Mouse (Mus musculus): ENCODE measurements around the gene Pou3f1. TPM values are rescaled to one million over a fixed set of nuclear protein-coding genes. Genes with fewer than 3 reads are reported as not detected.

Gene Pou3f1
- polyA plus RNA-seq, 1 experiment from 2014 or later = 0.21 TPM

- Histone ChIP-seq H3K9ac (ENCODE audit: low read depth, low read length) (peak within 1 kb of the TSS; percentile 86), H3K36me3 (ENCODE audit: control insufficient read depth, insufficient read depth, low read length) (no peaks in the 10 kb centered on the region), H3K27me3 (ENCODE audit: control insufficient read depth, insufficient read depth, low read length) (peaks cover 6% of the 10 kb centered on the region), H3K4me3 (ENCODE audit: low read depth, low read length) (peak within 1 kb of the TSS; percentile 90), H3K9me3 (replicated peaks; ENCODE audit: control insufficient read depth, low read length) (no peaks in the 10 kb centered on the region), H3K4me1 (ENCODE audit: control insufficient read depth, insufficient read depth, low read length) (peaks cover 35% of the 10 kb centered on the region), H3K27ac (ENCODE audit: low read depth, low read length) (peak within 1 kb of the TSS; percentile 62), H3K4me2 (peak within 1 kb of the TSS; percentile 94)
- under 1% methylated on average over 51 of the region's 59 CpGs for WGBS (ENCODE audit: insufficient replicate concordance)
- peak; percentile 67 for ATAC-seq (replicated peaks; ENCODE audit: insufficient number of reproducible peaks, low FRiP score, low TSS enrichment)
Observed at GRCm38 (mm10) chr4:124700248-124700971, 43.8 kb downstream of the Pou3f1 start, which contains the start of gene Fhl3. Fhl3 (plus strand) TSS chr4:124700701.

- 3% methylated on average over 22 of the region's 22 CpGs for WGBS (ENCODE audit: insufficient replicate concordance)
- Histone ChIP-seq H3K36me3 (ENCODE audit: control insufficient read depth, insufficient read depth, low read length) (0 out of 2 replicates have a peak, but pooled peaks cover 4% of the 10 kb centered on the region), H3K27me3 (ENCODE audit: control insufficient read depth, insufficient read depth, low read length) (no peaks in the 10 kb centered on the region), H3K4me1 (ENCODE audit: control insufficient read depth, insufficient read depth, low read length) (peaks cover 41% of the 10 kb centered on the region), H3K4me2 (peak overlapping the region; percentile 94), H3K9ac (ENCODE audit: low read depth, low read length) (peak overlapping the region; percentile 86), H3K4me3 (ENCODE audit: low read depth, low read length) (peak overlapping the region; percentile 90), H3K9me3 (replicated peaks; ENCODE audit: control insufficient read depth, low read length) (no peaks in the 10 kb centered on the region), H3K27ac (ENCODE audit: low read depth, low read length) (peak overlapping the region; percentile 62)
- peak; percentile 4; the same call in 1 of the 2 replicates for ATAC-seq (replicated peaks; ENCODE audit: insufficient number of reproducible peaks, low FRiP score, low TSS enrichment)
Observed at GRCm38 (mm10) chr4:124701052-124701845, 44.6 kb downstream of the Pou3f1 start.

- ATAC-seq (replicated peaks; ENCODE audit: insufficient number of reproducible peaks, low FRiP score, low TSS enrichment) = no peak
- no peaks in the 10 kb centered on the region for H3K9me3 ChIP-seq (replicated peaks; ENCODE audit: control insufficient read depth, low read length)
- H3K4me3 ChIP-seq (ENCODE audit: low read depth, low read length) = peak overlapping the region; percentile 90
- H3K27me3 ChIP-seq (ENCODE audit: control insufficient read depth, insufficient read depth, low read length) = no peaks in the 10 kb centered on the region
- WGBS (ENCODE audit: insufficient replicate concordance) = 42% methylated on average over 4 of the region's 5 CpGs
- peak overlapping the region; percentile 94 for H3K4me2 ChIP-seq
- 0 out of 2 replicates have a peak, but pooled peaks cover 4% of the 10 kb centered on the region for H3K36me3 ChIP-seq (ENCODE audit: control insufficient read depth, insufficient read depth, low read length)
- peaks cover 41% of the 10 kb centered on the region for H3K4me1 ChIP-seq (ENCODE audit: control insufficient read depth, insufficient read depth, low read length)
- H3K27ac ChIP-seq (ENCODE audit: low read depth, low read length) = peak overlapping the region; percentile 41
- peak overlapping the region; percentile 86; the same call in 1 of the 2 replicates for H3K9ac ChIP-seq (ENCODE audit: low read depth, low read length)
Observed at GRCm38 (mm10) chr4:124701916-124702315, 45.3 kb downstream of the Pou3f1 start.

GRCm38 (mm10) chr4:124703406-124703805 is 46.8 kb downstream of the Pou3f1 start:
- H3K4me1 ChIP-seq (ENCODE audit: control insufficient read depth, insufficient read depth, low read length) = peaks cover 47% of the 10 kb centered on the region
- ATAC-seq (replicated peaks; ENCODE audit: insufficient number of reproducible peaks, low FRiP score, low TSS enrichment) = no peak
- WGBS (ENCODE audit: insufficient replicate concordance) = 6% methylated on average over 2 of the region's 2 CpGs
- H3K9ac ChIP-seq (ENCODE audit: low read depth, low read length) = peak overlapping the region; percentile 46; the same call in 1 of the 2 replicates
- H3K4me2 ChIP-seq = peak overlapping the region; percentile 52
- peaks cover 4% of the 10 kb centered on the region; the same call in 1 of the 2 replicates for H3K36me3 ChIP-seq (ENCODE audit: control insufficient read depth, insufficient read depth, low read length)
- H3K27me3 ChIP-seq (ENCODE audit: control insufficient read depth, insufficient read depth, low read length) = no peaks in the 10 kb centered on the region
- H3K9me3 ChIP-seq (replicated peaks; ENCODE audit: control insufficient read depth, low read length) = no peaks in the 10 kb centered on the region
- H3K4me3 ChIP-seq (ENCODE audit: low read depth, low read length) = peak overlapping the region; percentile 16; the same call in 1 of the 2 replicates
- H3K27ac ChIP-seq (ENCODE audit: low read depth, low read length) = peak overlapping the region; percentile 86

GRCm38 (mm10) chr4:124703881-124704796 is 47.5 kb downstream of the Pou3f1 start:
- H3K27ac ChIP-seq (ENCODE audit: low read depth, low read length) = peak overlapping the region; percentile 86
- peak overlapping the region; percentile 63 for H3K9ac ChIP-seq (ENCODE audit: low read depth, low read length)
- H3K9me3 ChIP-seq (replicated peaks; ENCODE audit: control insufficient read depth, low read length) = no peaks in the 10 kb centered on the region
- H3K4me1 ChIP-seq (ENCODE audit: control insufficient read depth, insufficient read depth, low read length) = peaks cover 50% of the 10 kb centered on the region
- peaks cover 4% of the 10 kb centered on the region; the same call in 1 of the 2 replicates for H3K36me3 ChIP-seq (ENCODE audit: control insufficient read depth, insufficient read depth, low read length)
- H3K27me3 ChIP-seq (ENCODE audit: control insufficient read depth, insufficient read depth, low read length) = no peaks in the 10 kb centered on the region
- no peak for ATAC-seq (replicated peaks; ENCODE audit: insufficient number of reproducible peaks, low FRiP score, low TSS enrichment)
- H3K4me2 ChIP-seq = peak overlapping the region; percentile 52
- 0 out of 2 replicates have a peak overlapping the region, but pooled peaks have one; percentile 15 for H3K4me3 ChIP-seq (ENCODE audit: low read depth, low read length)
- WGBS (ENCODE audit: insufficient replicate concordance) = 8% methylated on average over 6 of the region's 6 CpGs

- WGBS (ENCODE audit: insufficient replicate concordance) = 15% methylated on average over 11 of the region's 11 CpGs
- Histone ChIP-seq H3K27ac (ENCODE audit: low read depth, low read length) (peak overlapping the region; percentile 86), H3K27me3 (ENCODE audit: control insufficient read depth, insufficient read depth, low read length) (no peaks in the 10 kb centered on the region), H3K4me3 (ENCODE audit: low read depth, low read length) (0 out of 2 replicates have a peak overlapping the region, but pooled peaks have one; percentile 15), H3K4me2 (peak overlapping the region; percentile 52), H3K4me1 (ENCODE audit: control insufficient read depth, insufficient read depth, low read length) (peaks cover 54% of the 10 kb centered on the region), H3K9ac (ENCODE audit: low read depth, low read length) (peak overlapping the region; percentile 63), H3K36me3 (ENCODE audit: control insufficient read depth, insufficient read depth, low read length) (peaks cover 4% of the 10 kb centered on the region; the same call in 1 of the 2 replicates), H3K9me3 (replicated peaks; ENCODE audit: control insufficient read depth, low read length) (no peaks in the 10 kb centered on the region)
- ATAC-seq (replicated peaks; ENCODE audit: insufficient number of reproducible peaks, low FRiP score, low TSS enrichment) = no peak
Observed at GRCm38 (mm10) chr4:124704797-124705474, 48.3 kb downstream of the Pou3f1 start.

GRCm38 (mm10) chr4:124705661-124706269 is 49.2 kb downstream of the Pou3f1 start:
- Histone ChIP-seq H3K4me1 (ENCODE audit: control insufficient read depth, insufficient read depth, low read length) (peaks cover 60% of the 10 kb centered on the region), H3K9ac (ENCODE audit: low read depth, low read length) (no peak overlapping the region), H3K4me3 (ENCODE audit: low read depth, low read length) (no peak overlapping the region), H3K9me3 (replicated peaks; ENCODE audit: control insufficient read depth, low read length) (no peaks in the 10 kb centered on the region), H3K27ac (ENCODE audit: low read depth, low read length) (peak overlapping the region; percentile 86), H3K4me2 (peak overlapping the region; percentile 7; the same call in 1 of the 2 replicates), H3K27me3 (ENCODE audit: control insufficient read depth, insufficient read depth, low read length) (no peaks in the 10 kb centered on the region), H3K36me3 (ENCODE audit: control insufficient read depth, insufficient read depth, low read length) (peaks cover 4% of the 10 kb centered on the region; the same call in 1 of the 2 replicates)
- WGBS (ENCODE audit: insufficient replicate concordance) = 84% methylated on average over 23 of the region's 23 CpGs
- no peak for ATAC-seq (replicated peaks; ENCODE audit: insufficient number of reproducible peaks, low FRiP score, low TSS enrichment)
